Mouse (Mus musculus) layer of hippocampus, postnatal 36 days (tissue): Measurements from ENCODE around the gene Ntm. TPM values are rescaled to one million over a fixed set of nuclear protein-coding genes. Genes with fewer than 3 reads are reported as not detected.

Source experiments
- DNase-seq, 2 experiments: peaks; one replicate each; pipeline ENCODE4 v3.0.0; 2022
- total RNA-seq, 2 experiments: library from RNA; stranded (reverse); gene quantifications; 2 replicates each; pipeline ENCODE4 v1.2.3; 2021

The Ntm gene
- 100 to 1,000 TPM; 132 to 135 TPM for total RNA-seq

GRCm38 (mm10) chr9:29962978-29963377 is at the start of gene Ntm:
Ntm (minus strand) TSS chr9:29963141.
- DNase-seq, result peak; percentile 32 to 44

GRCm38 (mm10) chr9:30005701-30006100 is 42.8 kb upstream of the Ntm start:
- peak; percentile 17 to 21 for DNase-seq

- peak; percentile 76 to 82 for DNase-seq
Measured at GRCm38 (mm10) chr9:30003612-30004011, 40.7 kb upstream of the Ntm start.

GRCm38 (mm10) chr9:29981177-29981915 is 18.4 kb upstream of the Ntm start:
- DNase-seq, result no peak

GRCm38 (mm10) chr9:29961954-29962867 is 730 bp downstream of the Ntm start:
- peak; percentile 28 to 41 for DNase-seq

GRCm38 (mm10) chr9:29961512-29961911 is 1.4 kb downstream of the Ntm start:
- no peak for DNase-seq

- no peak for DNase-seq
Measured at GRCm38 (mm10) chr9:29960741-29961140, 2.2 kb downstream of the Ntm start.

GRCm38 (mm10) chr9:29960236-29960635 is 2.7 kb downstream of the Ntm start:
- no peak for DNase-seq

- no peak for DNase-seq
Measured at GRCm38 (mm10) chr9:29956936-29957335, 6.0 kb downstream of the Ntm start.

- peak; percentile 76 to 79 for DNase-seq
Measured at GRCm38 (mm10) chr9:29954031-29954430, 8.9 kb downstream of the Ntm start.

GRCm38 (mm10) chr9:29949041-29949440 is 13.9 kb downstream of the Ntm start:
- no peak for DNase-seq

- DNase-seq, result no peak
Measured at GRCm38 (mm10) chr9:29943209-29944070, 19.5 kb downstream of the Ntm start.

GRCm38 (mm10) chr9:29942183-29942952 is 20.6 kb downstream of the Ntm start:
- DNase-seq, result peak in 1 of 2 experiments; percentile 44

GRCm38 (mm10) chr9:29939517-29940034 is 23.4 kb downstream of the Ntm start:
- no peak for DNase-seq

GRCm38 (mm10) chr9:29928796-29929195 is 34.1 kb downstream of the Ntm start:
- DNase-seq, result no peak

- DNase-seq, result no peak
Measured at GRCm38 (mm10) chr9:29925382-29925781, 37.6 kb downstream of the Ntm start.

- no peak for DNase-seq
Measured at GRCm38 (mm10) chr9:29898406-29899054, 64.4 kb downstream of the Ntm start.

GRCm38 (mm10) chr9:29897448-29897847 is 65.5 kb downstream of the Ntm start:
- DNase-seq, result no peak

- no peak for DNase-seq
Measured at GRCm38 (mm10) chr9:29892792-29893191, 70.1 kb downstream of the Ntm start.

- DNase-seq, result no peak
Measured at GRCm38 (mm10) chr9:29888712-29889111, 74.2 kb downstream of the Ntm start.

- DNase-seq, result no peak
Measured at GRCm38 (mm10) chr9:29887924-29888323, 75.0 kb downstream of the Ntm start.
